Mouse (Mus musculus) erythroblast, embryonic 14.5 days (primary cell): Measurements from ENCODE around the gene Dsn1. TPM values are rescaled to one million over a fixed set of nuclear protein-coding genes. Genes with fewer than 3 reads are reported as not detected.
A peak's percentile ranks its signal among the peaks of the same experiment; 100 is the strongest.

Experiments
- H3K27me3 ChIP-seq: 2 replicates; pipeline ENCODE4 v1.6.1; 2012; ENCODE audit warnings: inconsistent platforms; ENCODE audit not compliant: control insufficient read depth
- H3K36me3 ChIP-seq: 2 replicates; pipeline ENCODE4 v1.6.1; 2012; ENCODE audit warnings: mild to moderate bottlenecking, inconsistent platforms; ENCODE audit not compliant: control insufficient read depth
- H3K4me1 ChIP-seq: 2 replicates; pipeline ENCODE4 v1.6.1; 2012; ENCODE audit warnings: inconsistent platforms; ENCODE audit not compliant: control insufficient read depth
- H3K4me3 ChIP-seq: replicated peaks from 2 replicates; pipeline ENCODE3; 2012; ENCODE audit warnings: moderate library complexity, mild to moderate bottlenecking, inconsistent platforms
- H3K9me3 ChIP-seq: 2 replicates; pipeline ENCODE4 v1.6.1; 2012; ENCODE audit warnings: low read length, inconsistent platforms, mixed read lengths; ENCODE audit not compliant: control insufficient read depth
- GATA1 ChIP-seq: IDR thresholded peaks from 2 replicates; pipeline ENCODE4 v1.6.1; 2012; ENCODE audit warnings: low read length, inconsistent platforms, mixed read lengths
- TAL1 ChIP-seq: IDR thresholded peaks from 3 replicates; pipeline ENCODE4 v1.6.1; 2012; ENCODE audit warnings: low read length, inconsistent platforms, mixed read lengths
- polyA plus RNA-seq: library from polyadenylated mRNA; stranded (reverse); fragments of >175 nt; gene quantifications from 2 replicates; pipeline ENCODE4 v1.2.3, GENCODE M21; 2012

Dsn1 gene
- polyA plus RNA-seq, 1 experiment, result 0.79 TPM

- no peak overlapping the region for H3K4me3 ChIP-seq
- H3K9me3 ChIP-seq, result no peaks in the 10 kb centered on the region
- H3K27me3 ChIP-seq, result no peaks in the 10 kb centered on the region
- H3K36me3 ChIP-seq, result peaks cover 75% of the 10 kb centered on the region
- TF ChIP-seq TAL1 (no peak), GATA1 (no peak)
- H3K4me1 ChIP-seq, result peaks cover 68% of the 10 kb centered on the region
These were observed 48.3 kb downstream of the Dsn1 start for GRCm38 (mm10) chr2:156958496-156959252.

- no peak overlapping the region for H3K4me3 ChIP-seq
- H3K36me3 ChIP-seq, result peaks cover 80% of the 10 kb centered on the region
- no peak for TF ChIP-seq GATA1
- TF ChIP-seq TAL1, result no peak
- no peaks in the 10 kb centered on the region for H3K27me3 ChIP-seq
- no peaks in the 10 kb centered on the region for H3K9me3 ChIP-seq
- peaks cover 67% of the 10 kb centered on the region for H3K4me1 ChIP-seq
These were observed 49.9 kb downstream of the Dsn1 start for GRCm38 (mm10) chr2:156957035-156957434.

DNA sequence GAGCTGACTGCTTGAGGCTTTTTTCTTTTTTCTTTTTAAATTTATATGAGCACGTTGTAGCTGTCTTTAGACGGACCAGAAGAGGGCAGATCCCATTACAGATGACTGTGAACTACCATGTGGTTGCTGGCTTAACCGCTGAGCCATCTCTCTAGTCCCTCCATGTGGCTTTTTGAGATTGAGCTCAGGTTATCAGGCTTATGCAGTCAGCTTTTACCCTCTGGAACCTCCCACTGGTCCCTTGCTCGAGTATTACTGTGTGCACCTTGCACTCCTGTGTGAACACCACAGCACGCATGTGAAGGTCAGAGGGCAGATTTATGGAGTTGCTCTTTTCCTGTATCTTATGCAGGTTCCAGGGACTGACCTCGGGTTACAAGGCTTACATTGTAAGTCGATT is 50.6 kb downstream of the Dsn1 start:
- H3K27me3 ChIP-seq, result no peaks in the 10 kb centered on the region
- TF ChIP-seq GATA1 (peak; percentile 49; the same call in 1 of the 2 replicates), TAL1 (peak; percentile 74)
- no peak overlapping the region for H3K4me3 ChIP-seq
- peaks cover 64% of the 10 kb centered on the region for H3K4me1 ChIP-seq
- no peaks in the 10 kb centered on the region for H3K9me3 ChIP-seq
- peaks cover 75% of the 10 kb centered on the region for H3K36me3 ChIP-seq

DNA sequence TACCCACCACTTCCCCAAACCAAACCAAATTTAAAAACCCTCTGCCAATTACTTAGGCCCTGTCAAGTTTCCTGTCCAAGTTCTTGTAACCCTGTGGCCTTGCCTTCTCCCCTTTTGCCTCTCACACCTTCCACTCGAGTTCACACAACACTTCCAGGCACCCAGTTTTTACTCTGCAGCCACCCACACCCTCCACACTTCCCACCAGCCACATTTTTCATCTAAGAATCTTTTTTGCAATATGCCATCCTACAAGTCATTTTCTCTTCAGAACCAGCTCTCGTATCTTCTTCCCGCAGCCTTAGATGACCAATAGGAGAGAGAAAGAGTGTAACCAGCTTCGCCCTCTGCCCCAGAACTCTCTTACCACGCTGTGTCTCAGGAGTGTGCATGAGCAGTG is 52.5 kb downstream of the Dsn1 start:
- TF ChIP-seq GATA1, result no peak
- no peak for TF ChIP-seq TAL1
- no peak overlapping the region for H3K4me3 ChIP-seq
- no peaks in the 10 kb centered on the region for H3K27me3 ChIP-seq
- H3K9me3 ChIP-seq, result no peaks in the 10 kb centered on the region
- peaks cover 52% of the 10 kb centered on the region for H3K4me1 ChIP-seq
- H3K36me3 ChIP-seq, result peaks cover 79% of the 10 kb centered on the region

- Histone ChIP-seq H3K27me3 (no peaks in the 10 kb centered on the region), H3K4me1 (peaks cover 29% of the 10 kb centered on the region), H3K9me3 (no peaks in the 10 kb centered on the region), H3K4me3 (no peak overlapping the region), H3K36me3 (peaks cover 83% of the 10 kb centered on the region)
- TF ChIP-seq GATA1, result no peak
- TF ChIP-seq TAL1, result no peak
These were observed 55.5 kb downstream of the Dsn1 start for GRCm38 (mm10) chr2:156951301-156952094.

GRCm38 (mm10) chr2:156950816-156951215 is 56.1 kb downstream of the Dsn1 start:
- Histone ChIP-seq H3K9me3 (no peaks in the 10 kb centered on the region), H3K36me3 (peaks cover 83% of the 10 kb centered on the region), H3K27me3 (no peaks in the 10 kb centered on the region), H3K4me1 (peaks cover 22% of the 10 kb centered on the region), H3K4me3 (no peak overlapping the region)
- TF ChIP-seq GATA1 (no peak), TAL1 (no peak)

Other genes with a start within 250 kb of the Dsn1 start
- gene Myl9, start 231.7 kb downstream of the Dsn1 start, polyA plus RNA-seq, result 0.10 and 0.13 TPM in 2 replicates
- gene Tgif2, start 167.1 kb downstream of the Dsn1 start, polyA plus RNA-seq, result 0.04 and 0.09 TPM in 2 replicates
- gene 4930518I15Rik, start 149.2 kb downstream of the Dsn1 start, polyA plus RNA-seq, result 0.04 TPM in 1 of 2 replicates, not detected in the other
- gene Rab5if, start 144.0 kb downstream of the Dsn1 start, polyA plus RNA-seq, result 8.9 and 10.3 TPM in 2 replicates
- gene Sla2, start 120.0 kb downstream of the Dsn1 start, polyA plus RNA-seq, result 0.02 and 0.03 TPM in 2 replicates
- gene Ndrg3, start 15.1 kb downstream of the Dsn1 start, polyA plus RNA-seq, result 1.6 and 2.0 TPM in 2 replicates
- 0.08 and 0.14 TPM in 2 replicates for gene Soga1, start 72.1 kb upstream of the Dsn1 start, polyA plus RNA-seq
- not detected in 2 replicates for gene Tldc2, start 79.9 kb upstream of the Dsn1 start, polyA plus RNA-seq
- 0.75 and 1.0 TPM in 2 replicates for gene Samhd1, start 128.1 kb upstream of the Dsn1 start, polyA plus RNA-seq
- gene Rbl1, start 197.4 kb upstream of the Dsn1 start, polyA plus RNA-seq, result 0.50 and 0.59 TPM in 2 replicates